Mouse (Mus musculus) MEL (cell line): ENCODE measurements around the gene Adipor2. TPM values are rescaled to one million over a fixed set of nuclear protein-coding genes. Genes with fewer than 3 reads are reported as not detected.

ENCODE experiments used
- DNase-seq: peaks from one replicate; pipeline ENCODE4 v3.0.0; 2011; ENCODE audit warnings: low read depth, low spot score
- H3K27ac ChIP-seq: 2 replicates; pipeline ENCODE4 v1.5.1; 2012; ENCODE audit warnings: low read depth, mild to moderate bottlenecking, control low read depth, low read length, moderate library complexity; ENCODE audit not compliant: control insufficient read depth
- H3K27me3 ChIP-seq, 2 experiments: fragments of 150-350 bp in 1 of 2; sonication (generic) in 1 of 2; 2 replicates each; pipeline ENCODE4 v1.6.1; 2012; ENCODE audit warnings: low read length in 2 of 2, mild to moderate bottlenecking in 2 of 2, improper control_type of control experiment in 1 of 2, moderate library complexity in 1 of 2; ENCODE audit not compliant: insufficient read depth in 2 of 2, control insufficient read depth in 1 of 2
- H3K36me3 ChIP-seq, 2 experiments: 2 replicates each; pipeline ENCODE4 v1.6.1; 2012 to 2014; ENCODE audit warnings: low read length in 2 of 2, improper control_type of control experiment in 1 of 2, inconsistent platforms in 1 of 2, mild to moderate bottlenecking in 1 of 2; ENCODE audit not compliant: insufficient read depth in 2 of 2, control insufficient read depth in 1 of 2
- H3K4me1 ChIP-seq, 2 experiments: fragments of 150-350 bp in 1 of 2; sonication (generic) in 1 of 2; 2 replicates each; pipeline ENCODE4 v1.6.1; 2012; ENCODE audit warnings: low read length in 2 of 2, improper control_type of control experiment in 1 of 2, mild to moderate bottlenecking in 1 of 2; ENCODE audit not compliant: insufficient read depth in 2 of 2, control insufficient read depth in 1 of 2
- H3K4me3 ChIP-seq, 2 experiments: fragments of 150-350 bp in 1 of 2; sonication (generic) in 1 of 2; 2 replicates each; pipeline ENCODE4 v1.5.1; 2012; ENCODE audit warnings: low read depth in 2 of 2, low read length in 2 of 2, mild to moderate bottlenecking in 2 of 2, moderate library complexity in 2 of 2, control low read depth in 1 of 2, improper control_type of control experiment in 1 of 2; ENCODE audit not compliant: control insufficient read depth in 1 of 2, insufficient read depth in 1 of 2
- H3K79me2 ChIP-seq: 2 replicates; pipeline ENCODE4 v1.6.1; 2012; ENCODE audit warnings: mild to moderate bottlenecking, low read length, moderate library complexity; ENCODE audit not compliant: control insufficient read depth, poor library complexity, insufficient read depth
- H3K9ac ChIP-seq: 2 replicates; pipeline ENCODE4 v1.6.1; 2012; ENCODE audit warnings: low read depth, mild to moderate bottlenecking, control low read depth, low read length, moderate library complexity; ENCODE audit not compliant: control insufficient read depth, poor library complexity, severe bottlenecking
- H3K9me3 ChIP-seq: fragments of 150-350 bp; sonication (generic); replicated peaks from 2 replicates; pipeline ENCODE4 v1.6.1; 2012; ENCODE audit warnings: mild to moderate bottlenecking, low read length, improper control_type of control experiment, moderate library complexity; ENCODE audit not compliant: insufficient read depth
- CHD1 ChIP-seq: IDR thresholded peaks from 2 replicates; pipeline ENCODE4 v1.6.1; 2012; ENCODE audit warnings: low read depth, mild to moderate bottlenecking, inconsistent platforms, low read length, improper control_type of control experiment
- CTCF ChIP-seq, 3 experiments: IDR thresholded peaks in 2 of 3; conservative IDR thresholded peaks in 1 of 3; 2 replicates each; pipeline ENCODE4 v1.5.1; 2011 to 2012; ENCODE audit warnings: low read length in 3 of 3, low read depth in 2 of 3, mild to moderate bottlenecking in 2 of 3, improper control_type of control experiment in 1 of 3, inconsistent platforms in 1 of 3, mixed read lengths in 1 of 3, moderate library complexity in 1 of 3; ENCODE audit not compliant: control insufficient read depth in 1 of 3, insufficient read depth in 1 of 3, poor library complexity in 1 of 3, severe bottlenecking in 1 of 3
- E2F4 ChIP-seq: IDR thresholded peaks from 2 replicates; pipeline ENCODE4 v1.6.1; 2011; ENCODE audit warnings: low read depth, low read length, improper control_type of control experiment, borderline replicate concordance
- ELF1 ChIP-seq: IDR thresholded peaks from 2 replicates; pipeline ENCODE4 v1.6.1; 2014; ENCODE audit warnings: low read depth, mild to moderate bottlenecking, inconsistent platforms, low read length, improper control_type of control experiment, moderate library complexity
- EP300 ChIP-seq, 2 experiments: IDR thresholded peaks; 2 replicates each; pipeline ENCODE4 v1.6.1; 2011; ENCODE audit warnings: improper control_type of control experiment in 2 of 2, low read length in 2 of 2, low read depth in 1 of 2, mild to moderate bottlenecking in 1 of 2
- GABPA ChIP-seq: IDR thresholded peaks from 2 replicates; pipeline ENCODE4 v1.6.1; 2012; ENCODE audit warnings: low read depth, mild to moderate bottlenecking, inconsistent platforms, low read length, improper control_type of control experiment, moderate library complexity
- GATA1 ChIP-seq: IDR thresholded peaks from 2 replicates; pipeline ENCODE4 v1.6.1; 2011; ENCODE audit warnings: low read depth, low read length, improper control_type of control experiment
- HCFC1 ChIP-seq: IDR thresholded peaks from 2 replicates; pipeline ENCODE4 v1.6.1; 2012; ENCODE audit warnings: low read depth, mild to moderate bottlenecking, inconsistent platforms, low read length, improper control_type of control experiment, moderate library complexity
- JUND ChIP-seq: IDR thresholded peaks from 2 replicates; pipeline ENCODE4 v1.6.1; 2011; ENCODE audit warnings: low read depth, mild to moderate bottlenecking, improper control_type of control experiment, low read length
- KAT2A ChIP-seq: conservative IDR thresholded peaks from 2 replicates; pipeline ENCODE4 v1.6.1; 2012; ENCODE audit warnings: low read depth, low read length, improper control_type of control experiment, inconsistent platforms
- MAFK ChIP-seq: IDR thresholded peaks from 2 replicates; pipeline ENCODE4 v1.6.1; 2011; ENCODE audit warnings: low read depth, mild to moderate bottlenecking, low read length, improper control_type of control experiment, borderline replicate concordance
- MAZ ChIP-seq: IDR thresholded peaks from 2 replicates; pipeline ENCODE4 v1.6.1; 2012; ENCODE audit warnings: low read depth, mild to moderate bottlenecking, inconsistent platforms, low read length, improper control_type of control experiment
- MEF2A ChIP-seq: IDR thresholded peaks from 2 replicates; pipeline ENCODE4 v1.6.1; 2014; ENCODE audit warnings: low read depth, mild to moderate bottlenecking, inconsistent platforms, low read length, improper control_type of control experiment; ENCODE audit not compliant: poor library complexity, insufficient replicate concordance, severe bottlenecking; ENCODE audit errors: extremely low read depth
- MXI1 ChIP-seq: IDR thresholded peaks from 2 replicates; pipeline ENCODE4 v1.6.1; 2011; ENCODE audit warnings: mild to moderate bottlenecking, low read depth, low read length, improper control_type of control experiment
- MYB ChIP-seq: IDR thresholded peaks from 2 replicates; pipeline ENCODE4 v1.6.1; 2011; ENCODE audit warnings: mild to moderate bottlenecking, low read depth, low read length, improper control_type of control experiment
- NELFE ChIP-seq: IDR thresholded peaks from 2 replicates; pipeline ENCODE4 v1.6.1; 2011; ENCODE audit warnings: low read depth, low read length, improper control_type of control experiment
- POLR2A ChIP-seq, 2 experiments: IDR thresholded peaks; 2 replicates each; pipeline ENCODE4 v1.6.1; 2011 to 2012; ENCODE audit warnings: low read length in 2 of 2, mild to moderate bottlenecking in 2 of 2, control low read depth in 1 of 2, improper control_type of control experiment in 1 of 2, low read depth in 1 of 2, moderate library complexity in 1 of 2; ENCODE audit not compliant: control insufficient read depth in 1 of 2, insufficient read depth in 1 of 2, poor library complexity in 1 of 2
- POLR2AphosphoS2 ChIP-seq: IDR thresholded peaks from 2 replicates; pipeline ENCODE4 v1.6.1; 2011; ENCODE audit warnings: low read length, improper control_type of control experiment
- RAD21 ChIP-seq: IDR thresholded peaks from 2 replicates; pipeline ENCODE4 v1.6.1; 2011; ENCODE audit warnings: mild to moderate bottlenecking, low read depth, low read length, improper control_type of control experiment
- RCOR1 ChIP-seq: IDR thresholded peaks from 2 replicates; pipeline ENCODE4 v1.6.1; 2012; ENCODE audit warnings: low read depth, mild to moderate bottlenecking, inconsistent platforms, low read length, improper control_type of control experiment
- SIN3A ChIP-seq: IDR thresholded peaks from 2 replicates; pipeline ENCODE4 v1.6.1; 2012; ENCODE audit warnings: low read length, improper control_type of control experiment, inconsistent platforms
- TAL1 ChIP-seq: IDR thresholded peaks from 2 replicates; pipeline ENCODE4 v1.6.1; 2012; ENCODE audit warnings: mild to moderate bottlenecking, inconsistent platforms, low read length, moderate library complexity, mixed read lengths
- TBP ChIP-seq: IDR thresholded peaks from 2 replicates; pipeline ENCODE4 v1.8.0; 2011; ENCODE audit warnings: low read depth, low read length, improper control_type of control experiment
- USF1 ChIP-seq: IDR thresholded peaks from 2 replicates; pipeline ENCODE4 v1.6.1; 2014; ENCODE audit warnings: low read depth, mild to moderate bottlenecking, inconsistent platforms, low read length, improper control_type of control experiment, moderate library complexity
- ZC3H11A ChIP-seq: IDR thresholded peaks from 2 replicates; pipeline ENCODE4 v1.6.1; 2012; ENCODE audit warnings: low read depth, mild to moderate bottlenecking, inconsistent platforms, low read length, improper control_type of control experiment
- ZMIZ1 ChIP-seq: IDR thresholded peaks from 2 replicates; pipeline ENCODE4 v1.6.1; 2012; ENCODE audit warnings: low read depth, mild to moderate bottlenecking, inconsistent platforms, low read length, improper control_type of control experiment, moderate library complexity
- polyA plus RNA-seq, 2 experiments: library from polyadenylated mRNA; stranded (reverse) in 1 of 2; unstranded in 1 of 2; fragments of >175 nt in 1 of 2; fragments of >200 nt in 1 of 2; gene quantifications; 2 replicates each; pipeline versions ENCODE4 v1.2.1 to v1.2.4; 2012; ENCODE audit warnings: low replicate concordance in 2 of 2, low read depth in 1 of 2; ENCODE audit not compliant: insufficient read length in 2 of 2, insufficient read depth in 1 of 2, missing spikeins in 1 of 2
- total RNA-seq: library from RNA; depleted of rRNA; stranded (reverse); fragments of 300-350 nt; gene quantifications from 2 replicates; pipeline ENCODE4 v1.2.3, GENCODE M21; 2012

Adipor2 gene
- total and polyA plus RNA-seq, 3 experiments = 37.6 to 41.3 TPM; not detected in 1

DNA sequence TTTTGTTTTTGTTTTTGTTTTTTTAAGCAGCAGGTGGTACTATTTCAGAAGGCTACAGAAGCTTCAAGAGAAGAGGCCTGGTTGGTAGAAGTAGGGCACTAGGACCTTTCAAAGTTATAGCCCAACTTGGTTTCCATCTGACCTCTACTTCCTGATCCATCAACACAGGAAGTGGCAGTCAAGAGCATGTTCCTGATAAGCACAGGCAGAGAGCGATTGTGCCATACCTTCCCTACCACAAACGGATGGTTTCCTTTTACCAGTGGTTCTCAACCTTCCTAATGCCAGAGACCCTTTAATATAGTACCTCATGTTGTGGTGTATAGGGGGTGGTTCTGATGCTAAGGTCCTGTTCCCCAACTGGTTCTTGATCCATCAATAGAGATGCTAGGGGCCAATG lies 39.9 kb downstream of the Adipor2 start (continued):
- TF ChIP-seq POLR2A (IDR thresholded peaks at IDR 0.05; ENCODE audit: control insufficient read depth in 1 of 2, insufficient read depth in 1 of 2, low read depth in 1 of 2, low read length in 2 of 2, poor library complexity in 1 of 2) = peak in 1 of 2 experiments; percentile 39; a peak in 1 of 4 replicates
- no peak for TF ChIP-seq E2F4
- TF ChIP-seq HCFC1 = peak; percentile 75
- peak; percentile 92 for TF ChIP-seq ELF1
- no peak for TF ChIP-seq ZC3H11A
- peak; percentile 71 for TF ChIP-seq POLR2AphosphoS2
- TF ChIP-seq CTCF (IDR thresholded peaks at IDR 0.05 in 2 of 3, conservative IDR thresholded peaks at IDR 0.05 in 1 of 3; ENCODE audit: control insufficient read depth in 1 of 3, insufficient read depth in 1 of 3, low read depth in 2 of 3, low read length in 3 of 3, poor library complexity in 1 of 3, severe bottlenecking in 1 of 3) = no peak
- TF ChIP-seq CHD1 = no peak
- TF ChIP-seq USF1 = 0 out of 2 replicates have a peak, but pooled peaks have one; percentile 2
- TF ChIP-seq GATA1 = peak; percentile 96
- peak; percentile 94 for TF ChIP-seq SIN3A
- no peak for TF ChIP-seq RAD21
- TF ChIP-seq TAL1 = peak; percentile 90
- TF ChIP-seq, all 39 proteins: peak for 19

DNA sequence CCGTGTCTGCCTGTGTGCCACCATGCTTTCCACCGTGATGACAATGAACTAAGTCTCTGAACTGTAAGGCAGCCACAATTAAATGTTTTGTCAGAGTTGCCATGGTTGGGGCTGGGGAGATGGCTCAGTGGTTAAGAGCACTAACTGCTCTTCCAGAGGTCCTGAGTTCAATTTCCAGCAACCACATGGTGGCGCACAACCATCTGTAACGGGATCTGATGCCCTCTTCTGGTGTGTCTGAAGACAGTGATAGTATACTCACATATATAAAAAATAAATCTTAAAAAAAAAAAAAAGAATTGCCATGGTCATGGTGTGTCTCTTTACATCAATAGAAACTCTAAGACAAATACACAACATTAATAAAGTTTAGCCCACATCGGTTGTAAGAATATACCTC lies 42.5 kb downstream of the Adipor2 start:
- no peak overlapping the region for H3K9ac ChIP-seq
- peaks cover 2 to 60% of the 10 kb centered on the region in 2 experiments for H3K36me3 ChIP-seq
- TF ChIP-seq USF1 (no peak), GABPA (no peak), KAT2A (no peak), MEF2A (no peak), CTCF (IDR thresholded peaks at IDR 0.05 in 2 of 3, conservative IDR thresholded peaks at IDR 0.05 in 1 of 3; ENCODE audit: control insufficient read depth in 1 of 3, insufficient read depth in 1 of 3, low read depth in 2 of 3, low read length in 3 of 3, poor library complexity in 1 of 3, severe bottlenecking in 1 of 3) (peak in 2 of 3 experiments; percentile 22 to 34; a peak in 2 of 6 replicates)
- no peak overlapping the region for H3K27ac ChIP-seq
- H3K4me3 ChIP-seq = no peak overlapping the region
- no peaks in the 10 kb centered on the region for H3K27me3 ChIP-seq
- peaks cover 37 to 41% of the 10 kb centered on the region in 2 experiments for H3K4me1 ChIP-seq
- peaks cover 20% of the 10 kb centered on the region for H3K79me2 ChIP-seq
- H3K9me3 ChIP-seq = no peaks in the 10 kb centered on the region
- DNase-seq = no peak

DNA sequence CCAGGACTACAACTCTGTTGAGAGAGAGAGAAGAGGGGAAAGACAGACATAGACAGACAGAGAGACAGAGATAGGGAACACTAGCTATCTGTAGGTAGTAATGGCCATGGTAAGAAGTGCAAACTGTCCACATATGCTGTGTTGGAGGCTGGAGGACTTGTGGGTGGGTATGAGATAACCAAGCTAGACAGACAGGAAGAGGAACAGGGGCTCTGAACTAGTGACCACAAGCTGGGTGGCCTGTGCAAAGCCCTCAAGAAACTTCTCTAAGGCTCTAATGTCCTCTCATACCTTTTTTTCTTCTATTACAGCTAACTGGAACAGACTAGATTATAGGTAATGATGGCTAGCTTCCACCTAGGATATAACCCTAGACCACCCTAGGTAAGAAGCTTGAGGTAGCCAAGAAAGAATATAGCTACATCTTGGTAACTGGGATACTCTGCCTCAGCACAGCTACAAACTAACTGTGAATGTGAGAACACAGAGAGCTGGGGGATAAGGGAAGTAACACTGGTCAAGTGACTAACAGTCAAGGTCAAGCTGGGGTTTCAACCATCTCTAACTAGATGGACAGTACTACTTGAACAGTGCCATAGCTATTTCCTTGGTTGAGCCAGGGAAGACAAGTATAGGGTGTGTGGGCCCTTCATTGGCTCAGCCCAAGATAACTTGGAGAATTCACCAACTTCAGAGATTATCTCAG lies 44.4 kb downstream of the Adipor2 start:
- Histone ChIP-seq H3K27ac (peak overlapping the region; percentile 6; the same call in 1 of the 2 replicates), H3K36me3 (peaks cover 5 to 47% of the 10 kb centered on the region in 2 experiments), H3K9ac (no peak overlapping the region), H3K27me3 (no peaks in the 10 kb centered on the region), H3K9me3 (no peaks in the 10 kb centered on the region), H3K4me1 (peaks cover 36 to 39% of the 10 kb centered on the region in 2 experiments), H3K79me2 (peaks cover 15% of the 10 kb centered on the region), H3K4me3 (no peak overlapping the region)
- DNase-seq = peak; percentile 48
- TF ChIP-seq TBP (no peak), MAFK (no peak), ELF1 (no peak), MXI1 (no peak), E2F4 (no peak), SIN3A (no peak), JUND (no peak), GABPA (no peak), MYB (no peak), CHD1 (no peak), MAZ (no peak), ZC3H11A (no peak), POLR2A (IDR thresholded peaks at IDR 0.05; ENCODE audit: control insufficient read depth in 1 of 2, insufficient read depth in 1 of 2, low read depth in 1 of 2, low read length in 2 of 2, poor library complexity in 1 of 2) (no peak), EP300 (IDR thresholded peaks at IDR 0.05; ENCODE audit: low read depth in 1 of 2, low read length in 2 of 2) (peak in 1 of 2 experiments; percentile 25; a peak in 1 of 4 replicates), RCOR1 (no peak), TAL1 (peak; percentile 8; the same call in 1 of the 2 replicates), NELFE (no peak), ZMIZ1 (no peak)
